Mouse (Mus musculus): ENCODE measurements around the gene Fam198b. TPM values are rescaled to one million over a fixed set of nuclear protein-coding genes. Genes with fewer than 3 reads are reported as not detected.
A peak's percentile ranks its signal among the peaks of the same experiment; 100 is the strongest.
"Not testable (repeated sequence)": the region's sequence is repeated elsewhere in the genome, so short reads cannot be mapped to it uniquely, and the experiment has no call there.

Fam198b gene
- polyA plus RNA-seq, 1 experiment from 2014 or later = 17.2 TPM

- H3K27me3 ChIP-seq = no peaks in the 10 kb centered on the region
- no peaks in the 10 kb centered on the region for H3K36me3 ChIP-seq
- H3K27ac ChIP-seq (replicated peaks) = no peak overlapping the region
- WGBS = 78% methylated on average over 4 of the region's 4 CpGs
- H3K9ac ChIP-seq = no peak overlapping the region
- no peaks in the 10 kb centered on the region for H3K9me3 ChIP-seq (replicated peaks)
- no peak for ATAC-seq (ENCODE audit: insufficient number of reproducible peaks, low FRiP score, low TSS enrichment, low read depth)
- H3K4me2 ChIP-seq (replicated peaks) = no peak overlapping the region
- H3K4me1 ChIP-seq = no peaks in the 10 kb centered on the region
- H3K4me3 ChIP-seq (replicated peaks) = no peak overlapping the region
Observed at GRCm38 (mm10) chr3:79966709-79967108, 82.4 kb downstream of the Fam198b start.

- Histone ChIP-seq H3K9me3 (replicated peaks) (no peaks in the 10 kb centered on the region), H3K4me1 (no peaks in the 10 kb centered on the region), H3K36me3 (no peaks in the 10 kb centered on the region), H3K9ac (no peak overlapping the region), H3K4me2 (replicated peaks) (no peak overlapping the region), H3K27ac (replicated peaks) (no peak overlapping the region), H3K4me3 (replicated peaks) (no peak overlapping the region), H3K27me3 (no peaks in the 10 kb centered on the region)
- WGBS = 38% methylated on average over 1 of the region's 1 CpGs
- no peak for ATAC-seq (ENCODE audit: insufficient number of reproducible peaks, low FRiP score, low TSS enrichment, low read depth)
Observed at GRCm38 (mm10) chr3:79967346-79967745, 83.0 kb downstream of the Fam198b start.

- Histone ChIP-seq H3K4me2 (replicated peaks) (no peak overlapping the region), H3K27me3 (no peaks in the 10 kb centered on the region), H3K4me3 (replicated peaks) (no peak overlapping the region), H3K9me3 (replicated peaks) (no peaks in the 10 kb centered on the region), H3K27ac (replicated peaks) (no peak overlapping the region), H3K9ac (no peak overlapping the region), H3K4me1 (no peaks in the 10 kb centered on the region), H3K36me3 (no peaks in the 10 kb centered on the region)
- ATAC-seq (ENCODE audit: insufficient number of reproducible peaks, low FRiP score, low TSS enrichment, low read depth) = no peak
- WGBS = 71% methylated on average over 2 of the region's 2 CpGs
Observed at GRCm38 (mm10) chr3:79968426-79968825, 84.1 kb downstream of the Fam198b start.

- not testable (repeated sequence) for H3K9ac ChIP-seq; H3K27ac ChIP-seq (replicated peaks); H3K4me3 ChIP-seq (replicated peaks); H3K9me3 ChIP-seq (replicated peaks); H3K27me3 ChIP-seq; H3K36me3 ChIP-seq; ATAC-seq (ENCODE audit: insufficient number of reproducible peaks, low FRiP score, low TSS enrichment, low read depth); H3K4me2 ChIP-seq (replicated peaks); H3K4me1 ChIP-seq
- WGBS = 83% methylated on average over 3 of the region's 3 CpGs
Observed at GRCm38 (mm10) chr3:79969536-79969935, 85.2 kb downstream of the Fam198b start.

- WGBS = 57% methylated on average over 2 of the region's 2 CpGs
- H3K4me3 ChIP-seq (replicated peaks) = no peak overlapping the region
- no peaks in the 10 kb centered on the region for H3K4me1 ChIP-seq
- H3K36me3 ChIP-seq = no peaks in the 10 kb centered on the region
- no peaks in the 10 kb centered on the region for H3K27me3 ChIP-seq
- no peak overlapping the region for H3K4me2 ChIP-seq (replicated peaks)
- H3K27ac ChIP-seq (replicated peaks) = no peak overlapping the region
- ATAC-seq (ENCODE audit: insufficient number of reproducible peaks, low FRiP score, low TSS enrichment, low read depth) = no peak
- no peak overlapping the region for H3K9ac ChIP-seq
- H3K9me3 ChIP-seq (replicated peaks) = no peaks in the 10 kb centered on the region
Observed at GRCm38 (mm10) chr3:79970070-79970469, 85.7 kb downstream of the Fam198b start.

- H3K9ac ChIP-seq = no peak overlapping the region
- no peak overlapping the region for H3K27ac ChIP-seq (replicated peaks)
- no peak overlapping the region for H3K4me2 ChIP-seq (replicated peaks)
- no peaks in the 10 kb centered on the region for H3K36me3 ChIP-seq
- 64% methylated on average over 2 of the region's 2 CpGs for WGBS
- no peaks in the 10 kb centered on the region for H3K4me1 ChIP-seq
- no peaks in the 10 kb centered on the region for H3K27me3 ChIP-seq
- no peak for ATAC-seq (ENCODE audit: insufficient number of reproducible peaks, low FRiP score, low TSS enrichment, low read depth)
- H3K4me3 ChIP-seq (replicated peaks) = no peak overlapping the region
- no peaks in the 10 kb centered on the region for H3K9me3 ChIP-seq (replicated peaks)
Observed at GRCm38 (mm10) chr3:79970498-79970897, 86.2 kb downstream of the Fam198b start.

- Histone ChIP-seq H3K27ac (replicated peaks) (no peak overlapping the region), H3K4me1 (no peaks in the 10 kb centered on the region), H3K9me3 (replicated peaks) (no peaks in the 10 kb centered on the region), H3K36me3 (no peaks in the 10 kb centered on the region), H3K4me2 (replicated peaks) (no peak overlapping the region), H3K4me3 (replicated peaks) (no peak overlapping the region), H3K9ac (no peak overlapping the region), H3K27me3 (no peaks in the 10 kb centered on the region)
- no peak for ATAC-seq (ENCODE audit: insufficient number of reproducible peaks, low FRiP score, low TSS enrichment, low read depth)
- WGBS = 52% methylated on average over 7 of the region's 7 CpGs
Observed at GRCm38 (mm10) chr3:79971542-79971941, 87.2 kb downstream of the Fam198b start.

- no peak overlapping the region for H3K27ac ChIP-seq (replicated peaks)
- peaks cover 5% of the 10 kb centered on the region; the same call in 1 of the 2 replicates for H3K4me1 ChIP-seq
- no peak overlapping the region for H3K4me3 ChIP-seq (replicated peaks)
- H3K9me3 ChIP-seq (replicated peaks) = no peaks in the 10 kb centered on the region
- H3K4me2 ChIP-seq (replicated peaks) = no peak overlapping the region
- H3K9ac ChIP-seq = no peak overlapping the region
- H3K36me3 ChIP-seq = no peaks in the 10 kb centered on the region
- no peaks in the 10 kb centered on the region for H3K27me3 ChIP-seq
- WGBS = 45% methylated on average over 3 of the region's 3 CpGs
- ATAC-seq (ENCODE audit: insufficient number of reproducible peaks, low FRiP score, low TSS enrichment, low read depth) = no peak
Observed at GRCm38 (mm10) chr3:79976786-79977185, 92.5 kb downstream of the Fam198b start.

- no peak for ATAC-seq (ENCODE audit: insufficient number of reproducible peaks, low FRiP score, low TSS enrichment, low read depth)
- H3K27ac ChIP-seq (replicated peaks) = 0 out of 2 replicates have a peak overlapping the region, but pooled peaks have one; percentile 3
- no peak overlapping the region for H3K9ac ChIP-seq
- no peaks in the 10 kb centered on the region for H3K36me3 ChIP-seq
- WGBS = 53% methylated on average over 11 of the region's 11 CpGs
- H3K4me3 ChIP-seq (replicated peaks) = no peak overlapping the region
- no peaks in the 10 kb centered on the region for H3K27me3 ChIP-seq
- H3K9me3 ChIP-seq (replicated peaks) = no peaks in the 10 kb centered on the region
- H3K4me1 ChIP-seq = peaks cover 5% of the 10 kb centered on the region; the same call in 1 of the 2 replicates
- H3K4me2 ChIP-seq (replicated peaks) = no peak overlapping the region
Observed at GRCm38 (mm10) chr3:79977656-79978450, 93.5 kb downstream of the Fam198b start.

GRCm38 (mm10) chr3:79980714-79981113, 96.4 kb downstream of the Fam198b start:
- peaks cover 5% of the 10 kb centered on the region; the same call in 1 of the 2 replicates for H3K4me1 ChIP-seq
- H3K4me3 ChIP-seq (replicated peaks) = no peak overlapping the region
- H3K27me3 ChIP-seq = no peaks in the 10 kb centered on the region
- no peak overlapping the region for H3K4me2 ChIP-seq (replicated peaks)
- H3K9ac ChIP-seq = no peak overlapping the region
- H3K27ac ChIP-seq (replicated peaks) = no peak overlapping the region
- WGBS = 86% methylated on average over 1 of the region's 1 CpGs
- H3K36me3 ChIP-seq = no peaks in the 10 kb centered on the region
- no peak for ATAC-seq (ENCODE audit: insufficient number of reproducible peaks, low FRiP score, low TSS enrichment, low read depth)
- H3K9me3 ChIP-seq (replicated peaks) = no peaks in the 10 kb centered on the region

GRCm38 (mm10) chr3:79983961-79984419, 99.7 kb downstream of the Fam198b start:
- WGBS = 65% methylated on average over 2 of the region's 2 CpGs
- Histone ChIP-seq H3K4me3 (replicated peaks) (no peak overlapping the region), H3K27me3 (no peaks in the 10 kb centered on the region), H3K9ac (no peak overlapping the region), H3K4me1 (no peaks in the 10 kb centered on the region), H3K36me3 (no peaks in the 10 kb centered on the region), H3K4me2 (replicated peaks) (no peak overlapping the region), H3K27ac (replicated peaks) (no peak overlapping the region), H3K9me3 (replicated peaks) (no peaks in the 10 kb centered on the region)
- ATAC-seq (ENCODE audit: insufficient number of reproducible peaks, low FRiP score, low TSS enrichment, low read depth) = no peak

GRCm38 (mm10) chr3:79984542-79984941, 100.2 kb downstream of the Fam198b start:
- H3K27ac ChIP-seq (replicated peaks) = no peak overlapping the region
- H3K4me3 ChIP-seq (replicated peaks) = no peak overlapping the region
- H3K36me3 ChIP-seq = no peaks in the 10 kb centered on the region
- H3K9ac ChIP-seq = no peak overlapping the region
- 43% methylated on average over 1 of the region's 1 CpGs for WGBS
- H3K4me1 ChIP-seq = no peaks in the 10 kb centered on the region
- H3K4me2 ChIP-seq (replicated peaks) = no peak overlapping the region
- no peak for ATAC-seq (ENCODE audit: insufficient number of reproducible peaks, low FRiP score, low TSS enrichment, low read depth)
- no peaks in the 10 kb centered on the region for H3K9me3 ChIP-seq (replicated peaks)
- H3K27me3 ChIP-seq = no peaks in the 10 kb centered on the region
